Mouse (Mus musculus) CD8-positive naive resting alpha-beta T cell, adult 57 days (primary cell): Measurements from ENCODE around the gene Eef1akmt1. TPM values are rescaled to one million over a fixed set of nuclear protein-coding genes. Genes with fewer than 3 reads are reported as not detected.

Source experiments
- total RNA-seq: library from RNA; stranded (reverse); gene quantifications from one replicate; pipeline ENCODE4 v1.2.4, GENCODE M21; 2023

The Eef1akmt1 gene
- 13.1 TPM for total RNA-seq

GRCm38 (mm10) chr14:57571155-57572133 lies at the start of gene Eef1akmt1:
Eef1akmt1 (minus strand) TSS chr14:57571612.

GRCm38 (mm10) chr14:57524671-57525387 lies 46.6 kb downstream of the Eef1akmt1 start, which contains the start of gene Il17d:
Il17d (plus strand) TSS chr14:57524777.

Other genes starting within 250 kb of the Eef1akmt1 start
- gene Cryl1, start 173.1 kb downstream of the Eef1akmt1 start, total RNA-seq: 10.5 TPM
- 6.9 TPM for gene Ift88, start 147.6 kb downstream of the Eef1akmt1 start, total RNA-seq
- not detected for gene Il17d, start 46.8 kb downstream of the Eef1akmt1 start, total RNA-seq
- gene Xpo4, start 93.8 kb upstream of the Eef1akmt1 start, total RNA-seq: 38.6 TPM
- gene Gm49361, start 174.5 kb upstream of the Eef1akmt1 start, total RNA-seq: not detected
- 47.0 TPM for gene Lats2, start 186.8 kb upstream of the Eef1akmt1 start, total RNA-seq
- gene Sap18, start 226.6 kb upstream of the Eef1akmt1 start, total RNA-seq: 42.5 TPM